Comparison of ENCODE assay signal across 19 mouse cellular contexts in the genomic region with DNA sequence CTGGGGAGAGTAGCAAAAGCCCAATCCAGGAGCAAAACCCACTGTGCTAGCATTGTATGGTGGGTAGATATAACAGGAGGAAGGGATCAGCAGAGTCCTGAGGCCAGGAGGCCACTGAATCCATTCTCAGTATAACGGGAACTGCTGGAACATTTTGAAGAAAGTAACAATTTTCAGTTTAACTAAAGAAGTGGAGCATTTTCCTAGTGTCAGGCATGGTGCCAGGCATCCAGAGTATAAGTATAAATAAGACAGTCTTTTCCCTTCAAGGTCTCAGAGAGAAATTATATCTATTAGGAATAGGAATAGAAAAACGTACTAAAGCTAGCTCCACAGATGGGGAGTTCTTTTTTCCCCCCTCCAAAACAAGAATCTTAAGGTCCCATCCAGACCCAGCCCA.
"Had no signal": no experiment of that assay in that cellular context is flagged by ENCODE, and none has a peak within 500 bp of the region (broad histone marks: within the 10 kb centered on the region; RNA-seq: fewer than 3 reads in every experiment).

No protein-coding gene starts in this region.

- H3K4me1 ChIP-seq: liver, embryonic 12.5 days had no signal

- H3K9ac ChIP-seq: liver, embryonic 12.5 days; liver, embryonic 14.5 days; lung, embryonic 15.5 days; midbrain, embryonic 13.5 days; midbrain, embryonic 15.5 days; neural tube, embryonic 13.5 days; neural tube, embryonic 15.5 days had no signal

- H3K9me3 ChIP-seq: lung, embryonic 15.5 days; midbrain, embryonic 13.5 days; midbrain, embryonic 15.5 days; neural tube, embryonic 13.5 days; neural tube, embryonic 15.5 days had no signal

- DNase-seq: lung, adult 18-20 months; lung, postnatal 14 days; lung, postnatal 4 days; retina, postnatal 1 day; right cerebral cortex, postnatal 14 days; spleen, adult 18-20 months; thymus, adult 18-20 months; thymus, postnatal 14 days; thymus, postnatal 36 days had no signal

- H3K4me2 ChIP-seq: liver, embryonic 12.5 days; lung, embryonic 15.5 days; midbrain, embryonic 11.5 days; midbrain, embryonic 13.5 days; midbrain, embryonic 15.5 days; neural tube, embryonic 13.5 days; neural tube, embryonic 15.5 days had no signal

- H3K27ac ChIP-seq: liver, embryonic 12.5 days; liver, embryonic 14.5 days; lung, embryonic 15.5 days; midbrain, embryonic 13.5 days; midbrain, embryonic 15.5 days; neural tube, embryonic 13.5 days; neural tube, embryonic 15.5 days had no signal

- ATAC-seq: liver, embryonic 12.5 days; lung, postnatal 0 days; midbrain, embryonic 13.5 days; midbrain, embryonic 15.5 days had no signal

- H3K4me3 ChIP-seq: liver, embryonic 12.5 days; lung, embryonic 15.5 days; midbrain, embryonic 13.5 days; midbrain, embryonic 15.5 days; myocyte; neural tube, embryonic 13.5 days; neural tube, embryonic 15.5 days had no signal

- H3K36me3 ChIP-seq: liver, embryonic 12.5 days; lung, embryonic 15.5 days; midbrain, embryonic 15.5 days had no signal

- H3K27me3 ChIP-seq: liver, embryonic 12.5 days; lung, embryonic 15.5 days; midbrain, embryonic 13.5 days; midbrain, embryonic 15.5 days; neural tube, embryonic 13.5 days; neural tube, embryonic 15.5 days had no signal
